Mouse (Mus musculus) kidney, adult 2 months (tissue): ENCODE results near the gene Reln. TPM values are rescaled to one million over a fixed set of nuclear protein-coding genes. Genes with fewer than 3 reads are reported as not detected.

Experiments
- DNase-seq: peaks from one replicate; pipeline ENCODE4 v3.0.0; 2021
- H3K27ac ChIP-seq: fragments of 200-500 bp; 2 replicates; pipeline ENCODE4 v1.5.1; 2012; ENCODE audit warnings: low read depth, low read length, control low read depth, inconsistent platforms; ENCODE audit not compliant: insufficient read depth
- H3K27me3 ChIP-seq: fragments of 200-500 bp; replicated peaks from 2 replicates; pipeline ENCODE4 v1.6.1; 2012; ENCODE audit warnings: mild to moderate bottlenecking, moderate library complexity, low read length, inconsistent platforms; ENCODE audit not compliant: control insufficient read depth, insufficient read depth
- H3K36me3 ChIP-seq: fragments of 200-500 bp; 2 replicates; pipeline ENCODE4 v1.6.1; 2012; ENCODE audit warnings: mild to moderate bottlenecking, moderate library complexity, low read length, inconsistent platforms; ENCODE audit not compliant: control insufficient read depth, insufficient read depth
- H3K4me1 ChIP-seq: fragments of 200-500 bp; 2 replicates; pipeline ENCODE4 v1.6.1; 2011; ENCODE audit warnings: low read length; ENCODE audit not compliant: control insufficient read depth, insufficient read depth
- H3K4me3 ChIP-seq: fragments of 200-500 bp; 2 replicates; pipeline ENCODE4 v1.5.1; 2011; ENCODE audit warnings: mild to moderate bottlenecking, low read depth, low read length, control low read depth; ENCODE audit not compliant: insufficient read depth
- CTCF ChIP-seq: fragments of 200-500 bp; conservative IDR thresholded peaks from 2 replicates; pipeline ENCODE4 v1.5.1; 2011; ENCODE audit warnings: low read depth, mild to moderate bottlenecking, control low read depth, low read length, moderate library complexity, mixed read lengths; ENCODE audit not compliant: insufficient read depth, insufficient read length
- POLR2A ChIP-seq: fragments of 200-500 bp; IDR thresholded peaks from one replicate; pipeline ENCODE4 v1.6.1; 2011; ENCODE audit warnings: low read depth, low read length, control low read depth
- WGBS: fragments of 180-500 bp; shearing (Covaris S2); methylation state at CpG from one replicate; pipeline ENCODE4 v1.1.7; 2018; 5-methylcytosine and 5-hydroxymethylcytosine counted together
- polyA plus RNA-seq: library from polyadenylated mRNA; depleted of rRNA; stranded (reverse); fragments of >200 nt; gene quantifications from 2 replicates; pipeline ENCODE4 v1.2.3, GENCODE M21; 2012

The Reln gene
- polyA plus RNA-seq, 1 experiment = 3.4 TPM

GRCm38 (mm10) chr5:21896586-21896985 lies 447.9 kb downstream of the Reln start:
- TF ChIP-seq CTCF (no peak), POLR2A (no peak)
- no peak for DNase-seq
- 68% methylated on average over 14 of the region's 14 CpGs for WGBS
- Histone ChIP-seq H3K4me3 (no peak overlapping the region), H3K36me3 (no peaks in the 10 kb centered on the region), H3K27ac (no peak overlapping the region), H3K27me3 (no peaks in the 10 kb centered on the region), H3K4me1 (no peaks in the 10 kb centered on the region)

- H3K4me1 ChIP-seq = no peaks in the 10 kb centered on the region
- no peaks in the 10 kb centered on the region for H3K36me3 ChIP-seq
- no peak for DNase-seq
- H3K27ac ChIP-seq = no peak overlapping the region
- H3K27me3 ChIP-seq = no peaks in the 10 kb centered on the region
- H3K4me3 ChIP-seq = no peak overlapping the region
- TF ChIP-seq POLR2A (no peak), CTCF (no peak)
- WGBS = 91% methylated on average over 3 of the region's 3 CpGs
These were observed 450.3 kb downstream of the Reln start for GRCm38 (mm10) chr5:21894168-21894567.

GRCm38 (mm10) chr5:21866750-21867149 lies 477.8 kb downstream of the Reln start:
- Histone ChIP-seq H3K4me1 (no peaks in the 10 kb centered on the region), H3K4me3 (no peak overlapping the region), H3K36me3 (no peaks in the 10 kb centered on the region), H3K27ac (no peak overlapping the region), H3K27me3 (no peaks in the 10 kb centered on the region)
- DNase-seq = no peak
- TF ChIP-seq POLR2A (no peak), CTCF (no peak)
- 66% methylated on average over 8 of the region's 8 CpGs for WGBS

- TF ChIP-seq CTCF (no peak), POLR2A (no peak)
- 17% methylated on average over 6 of the region's 6 CpGs for WGBS
- no peak for DNase-seq
These were observed 478.2 kb downstream of the Reln start for GRCm38 (mm10) chr5:21866311-21866712.

GRCm38 (mm10) chr5:21865346-21866107 lies 479.0 kb downstream of the Reln start, which contains the start of gene Slc26a5:
Gene Slc26a5 (minus strand): TSS chr5:21865604.
- H3K4me3 ChIP-seq = no peak within 1 kb of the TSS
- peak; percentile 1 for DNase-seq
- 2% methylated on average over 29 of the region's 29 CpGs for WGBS
- H3K27ac ChIP-seq = no peak within 1 kb of the TSS
- no peaks in the 10 kb centered on the region for H3K4me1 ChIP-seq
- no peak for TF ChIP-seq POLR2A
- no peak for TF ChIP-seq CTCF
- H3K36me3 ChIP-seq = no peaks in the 10 kb centered on the region
- no peaks in the 10 kb centered on the region for H3K27me3 ChIP-seq

More at GRCm38 (mm10) chr5:21866311-21866712, 478.2 kb downstream of the Reln start:
- Histone ChIP-seq H3K36me3 (no peaks in the 10 kb centered on the region), H3K4me1 (no peaks in the 10 kb centered on the region), H3K27me3 (no peaks in the 10 kb centered on the region), H3K4me3 (no peak overlapping the region), H3K27ac (no peak overlapping the region)

- Histone ChIP-seq H3K27me3 (no peaks in the 10 kb centered on the region; the same call in 1 of the 2 replicates), H3K4me3 (no peak overlapping the region), H3K27ac (no peak overlapping the region), H3K4me1 (no peaks in the 10 kb centered on the region), H3K36me3 (no peaks in the 10 kb centered on the region)
- 81% methylated on average over 7 of the region's 7 CpGs for WGBS
- DNase-seq = no peak
- TF ChIP-seq CTCF (no peak), POLR2A (no peak)
These were observed 485.8 kb downstream of the Reln start for GRCm38 (mm10) chr5:21858653-21859052.

GRCm38 (mm10) chr5:21851679-21852340 lies 492.7 kb downstream of the Reln start:
- Histone ChIP-seq H3K36me3 (no peaks in the 10 kb centered on the region), H3K4me3 (no peak overlapping the region), H3K27me3 (no peaks in the 10 kb centered on the region; the same call in 1 of the 2 replicates), H3K4me1 (no peaks in the 10 kb centered on the region), H3K27ac (no peak overlapping the region)
- DNase-seq = no peak
- 77% methylated on average over 10 of the region's 10 CpGs for WGBS
- TF ChIP-seq CTCF (no peak), POLR2A (no peak)
